Mouse (Mus musculus): ENCODE measurements around the gene Cr2. TPM values are rescaled to one million over a fixed set of nuclear protein-coding genes. Genes with fewer than 3 reads are reported as not detected.

The Cr2 gene
- polyA plus RNA-seq, 1 experiment from 2014 or later, result 0.32 TPM

DNA sequence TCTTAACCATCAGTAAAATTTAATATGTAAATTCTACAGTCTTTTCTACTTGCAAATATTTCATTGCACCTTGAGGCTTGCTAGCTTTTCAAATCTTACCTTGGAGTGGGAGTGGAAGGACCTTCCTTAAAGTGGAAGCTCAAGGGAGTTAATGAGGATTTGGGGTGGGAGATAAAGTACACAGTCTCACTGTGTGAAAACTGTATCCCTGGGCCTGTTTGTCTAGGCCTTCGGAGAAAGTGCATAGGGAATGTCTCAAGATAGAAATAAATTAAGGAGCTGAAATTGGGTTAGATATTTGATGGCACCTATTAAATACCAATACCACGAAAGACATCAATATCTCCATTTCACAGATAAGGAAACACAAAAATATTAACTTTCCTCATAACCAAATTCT, 46.0 kb downstream of the Cr2 start:
- H3K9ac ChIP-seq (ENCODE audit: low read depth, low read length), result peak overlapping the region; percentile 76
- H3K4me1 ChIP-seq (replicated peaks; ENCODE audit: control insufficient read depth, insufficient read depth, low read length), result no peaks in the 10 kb centered on the region
- no peaks in the 10 kb centered on the region for H3K27me3 ChIP-seq (ENCODE audit: control insufficient read depth, insufficient read depth, low read length)
- ATAC-seq (ENCODE audit: low FRiP score) (peak; percentile 57), DNase-seq (ENCODE audit: low spot score) (no peak)
- 18% methylated on average over 2 of the region's 2 CpGs for WGBS
- H3K27ac ChIP-seq (ENCODE audit: low read depth, low read length), result no peak overlapping the region
- peak overlapping the region; percentile 56 for H3K4me3 ChIP-seq (ENCODE audit: low read depth, low read length)
- no peaks in the 10 kb centered on the region for H3K36me3 ChIP-seq (ENCODE audit: control insufficient read depth, insufficient read depth, low read length)
- peak overlapping the region; percentile 49 for H3K4me2 ChIP-seq (replicated peaks; ENCODE audit: low read depth, low read length)
- H3K9me3 ChIP-seq (ENCODE audit: control insufficient read depth, low read length), result no peaks in the 10 kb centered on the region

DNA sequence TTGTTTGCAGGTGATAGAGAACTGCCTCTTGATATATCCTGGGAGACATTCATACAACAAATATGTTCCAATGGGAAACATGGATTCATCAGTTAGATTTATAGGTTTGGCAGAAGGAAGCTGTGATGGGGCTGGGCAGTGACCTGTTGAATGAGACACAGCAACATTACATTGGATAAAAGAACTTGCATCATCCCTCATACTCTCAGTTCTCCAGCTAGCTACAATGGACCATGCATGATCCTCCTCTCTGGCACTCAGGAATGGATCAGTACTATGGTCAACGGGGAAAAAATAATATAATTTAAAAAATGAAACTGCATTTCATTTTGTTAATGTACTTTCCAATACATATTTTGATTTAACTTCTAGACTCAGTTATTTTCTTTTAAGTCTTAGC, 46.6 kb downstream of the Cr2 start:
- Histone ChIP-seq H3K4me3 (ENCODE audit: low read depth, low read length) (no peak overlapping the region), H3K9me3 (ENCODE audit: control insufficient read depth, low read length) (no peaks in the 10 kb centered on the region), H3K4me1 (replicated peaks; ENCODE audit: control insufficient read depth, insufficient read depth, low read length) (no peaks in the 10 kb centered on the region), H3K27ac (ENCODE audit: low read depth, low read length) (no peak overlapping the region), H3K27me3 (ENCODE audit: control insufficient read depth, insufficient read depth, low read length) (no peaks in the 10 kb centered on the region), H3K36me3 (ENCODE audit: control insufficient read depth, insufficient read depth, low read length) (no peaks in the 10 kb centered on the region), H3K4me2 (replicated peaks; ENCODE audit: low read depth, low read length) (no peak overlapping the region), H3K9ac (ENCODE audit: low read depth, low read length) (no peak overlapping the region)
- 91% methylated on average over 1 of the region's 1 CpGs for WGBS
- no peak for DNase-seq (ENCODE audit: low spot score)
- no peak for ATAC-seq (ENCODE audit: low FRiP score)

- Histone ChIP-seq H3K27ac (ENCODE audit: low read depth, low read length) (no peak overlapping the region), H3K9ac (ENCODE audit: low read depth, low read length) (no peak overlapping the region), H3K4me2 (replicated peaks; ENCODE audit: low read depth, low read length) (no peak overlapping the region), H3K4me1 (replicated peaks; ENCODE audit: control insufficient read depth, insufficient read depth, low read length) (no peaks in the 10 kb centered on the region), H3K4me3 (ENCODE audit: low read depth, low read length) (no peak overlapping the region), H3K36me3 (ENCODE audit: control insufficient read depth, insufficient read depth, low read length) (no peaks in the 10 kb centered on the region), H3K9me3 (ENCODE audit: control insufficient read depth, low read length) (no peaks in the 10 kb centered on the region), H3K27me3 (ENCODE audit: control insufficient read depth, insufficient read depth, low read length) (no peaks in the 10 kb centered on the region)
- DNase-seq (ENCODE audit: low spot score) (no peak), ATAC-seq (ENCODE audit: low FRiP score) (no peak)
- 89% methylated on average over 1 of the region's 1 CpGs for WGBS
These were observed 62.1 kb downstream of the Cr2 start for GRCm38 (mm10) chr1:195114414-195114813.

DNA sequence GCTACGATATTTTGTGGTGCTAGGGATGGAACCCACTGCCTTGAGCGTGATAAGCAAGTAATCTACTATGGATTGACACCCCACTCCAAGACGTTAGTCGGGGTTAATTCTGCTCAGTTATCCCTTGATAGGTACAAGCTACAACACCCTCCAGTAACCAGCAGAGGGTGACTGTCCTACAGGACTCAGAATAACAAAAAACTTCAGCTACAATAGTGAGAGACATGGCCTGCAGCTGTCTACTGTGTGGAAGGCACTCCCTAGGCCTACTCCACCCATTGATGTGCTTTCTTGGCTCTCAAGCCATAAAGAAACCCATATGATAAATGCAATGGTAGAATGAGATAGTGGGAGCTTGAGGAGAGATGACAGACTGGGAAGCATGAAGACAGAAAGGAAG, 62.9 kb downstream of the Cr2 start:
- DNase-seq (ENCODE audit: low spot score) (no peak), ATAC-seq (ENCODE audit: low FRiP score) (no peak)
- WGBS, result 90% methylated on average over 4 of the region's 4 CpGs
- no peaks in the 10 kb centered on the region for H3K4me1 ChIP-seq (replicated peaks; ENCODE audit: control insufficient read depth, insufficient read depth, low read length)
- no peaks in the 10 kb centered on the region for H3K27me3 ChIP-seq (ENCODE audit: control insufficient read depth, insufficient read depth, low read length)
- no peak overlapping the region for H3K4me2 ChIP-seq (replicated peaks; ENCODE audit: low read depth, low read length)
- no peak overlapping the region for H3K27ac ChIP-seq (ENCODE audit: low read depth, low read length)
- H3K9me3 ChIP-seq (ENCODE audit: control insufficient read depth, low read length), result no peaks in the 10 kb centered on the region
- H3K4me3 ChIP-seq (ENCODE audit: low read depth, low read length), result no peak overlapping the region
- no peak overlapping the region for H3K9ac ChIP-seq (ENCODE audit: low read depth, low read length)
- H3K36me3 ChIP-seq (ENCODE audit: control insufficient read depth, insufficient read depth, low read length), result no peaks in the 10 kb centered on the region

DNA sequence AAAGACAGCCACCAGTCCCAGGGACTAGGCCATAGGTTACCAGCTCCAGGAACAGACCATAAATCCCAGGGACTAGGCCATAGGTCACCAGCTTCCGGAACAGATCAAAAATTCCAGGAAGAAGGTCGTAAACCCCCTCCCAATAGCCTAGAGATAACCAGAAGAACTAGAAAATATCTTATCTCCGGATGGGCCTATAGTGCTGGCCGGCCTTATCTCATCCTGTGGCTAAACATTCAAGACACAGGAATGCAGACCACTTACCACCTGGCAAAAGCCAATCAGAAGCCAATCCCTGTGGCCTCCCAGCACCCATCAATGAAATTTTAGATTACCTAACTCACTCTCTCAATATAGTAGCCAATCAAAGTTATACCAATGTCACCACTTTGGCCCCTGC, 75.8 kb downstream of the Cr2 start:
- H3K4me1 ChIP-seq (replicated peaks; ENCODE audit: control insufficient read depth, insufficient read depth, low read length), result no peaks in the 10 kb centered on the region
- ATAC-seq (ENCODE audit: low FRiP score) (no peak), DNase-seq (ENCODE audit: low spot score) (no peak)
- no peak overlapping the region for H3K9ac ChIP-seq (ENCODE audit: low read depth, low read length)
- H3K9me3 ChIP-seq (ENCODE audit: control insufficient read depth, low read length), result no peaks in the 10 kb centered on the region
- H3K36me3 ChIP-seq (ENCODE audit: control insufficient read depth, insufficient read depth, low read length), result no peaks in the 10 kb centered on the region
- no peak overlapping the region for H3K4me2 ChIP-seq (replicated peaks; ENCODE audit: low read depth, low read length)
- H3K4me3 ChIP-seq (ENCODE audit: low read depth, low read length), result no peak overlapping the region
- H3K27me3 ChIP-seq (ENCODE audit: control insufficient read depth, insufficient read depth, low read length), result no peaks in the 10 kb centered on the region
- 89% methylated on average over 4 of the region's 4 CpGs for WGBS
- no peak overlapping the region for H3K27ac ChIP-seq (ENCODE audit: low read depth, low read length)

DNA sequence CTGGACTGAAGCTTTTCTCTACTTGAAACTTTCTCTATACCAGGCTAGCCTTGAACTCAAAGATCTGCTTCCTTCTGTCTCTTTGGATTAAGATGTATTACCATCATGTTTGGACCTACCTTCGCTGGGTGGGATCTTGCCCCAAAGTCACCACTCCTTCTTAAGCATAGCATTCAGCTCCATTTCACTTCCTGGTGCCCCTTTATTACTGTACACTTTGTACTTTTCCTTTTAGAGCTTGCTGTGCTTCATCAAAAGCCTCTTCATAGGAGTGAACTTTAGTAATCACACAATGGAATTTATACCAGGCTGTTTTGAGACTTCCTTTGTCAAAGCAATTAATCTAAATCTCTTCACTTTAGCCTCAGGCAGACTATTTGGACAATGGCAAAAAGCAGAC, 78.5 kb downstream of the Cr2 start:
- no peak for ATAC-seq (ENCODE audit: low FRiP score)
- DNase-seq (ENCODE audit: low spot score), result no peak
- no peak overlapping the region for H3K27ac ChIP-seq (ENCODE audit: low read depth, low read length)
- H3K4me2 ChIP-seq (replicated peaks; ENCODE audit: low read depth, low read length), result no peak overlapping the region
- no peak overlapping the region for H3K9ac ChIP-seq (ENCODE audit: low read depth, low read length)
- H3K36me3 ChIP-seq (ENCODE audit: control insufficient read depth, insufficient read depth, low read length), result no peaks in the 10 kb centered on the region
- no peaks in the 10 kb centered on the region for H3K27me3 ChIP-seq (ENCODE audit: control insufficient read depth, insufficient read depth, low read length)
- no peaks in the 10 kb centered on the region for H3K4me1 ChIP-seq (replicated peaks; ENCODE audit: control insufficient read depth, insufficient read depth, low read length)
- no peak overlapping the region for H3K4me3 ChIP-seq (ENCODE audit: low read depth, low read length)
- no peaks in the 10 kb centered on the region for H3K9me3 ChIP-seq (ENCODE audit: control insufficient read depth, low read length)
- WGBS, result 97% methylated on average over 1 of the region's 1 CpGs

DNA sequence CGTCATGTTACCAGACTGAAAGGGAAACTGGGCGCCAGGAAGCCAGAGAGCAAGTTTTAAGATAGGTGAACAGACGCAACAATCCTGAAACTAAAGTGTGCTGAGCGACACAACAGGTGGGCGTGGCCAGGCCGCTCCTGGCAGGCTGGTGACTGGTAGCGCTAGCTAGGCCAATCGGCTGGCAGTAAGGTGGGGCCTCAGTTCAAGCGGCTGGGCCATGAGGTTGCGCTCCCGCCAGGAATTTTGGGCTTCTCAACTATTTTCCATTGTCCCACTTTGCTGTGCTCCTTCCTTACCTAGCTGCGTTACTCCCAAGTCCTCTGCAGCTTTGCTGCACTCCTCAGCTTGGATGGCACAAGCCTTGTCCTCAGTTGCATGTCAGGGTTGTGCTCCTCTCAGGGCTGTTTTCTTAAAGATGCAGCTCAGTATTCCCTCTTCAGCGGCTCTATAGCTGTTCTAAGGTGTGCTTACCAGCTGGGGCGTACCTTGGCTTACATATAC, 84.2 kb downstream of the Cr2 start, which contains the start of gene Cd46:
TSS of gene Cd46 (minus strand) at position 30 of the 501 bp plus-strand sequence.
- Histone ChIP-seq H3K27ac (ENCODE audit: low read depth, low read length) (no peak within 1 kb of the TSS), H3K9me3 (ENCODE audit: control insufficient read depth, low read length) (no peaks in the 10 kb centered on the region), H3K27me3 (ENCODE audit: control insufficient read depth, insufficient read depth, low read length) (no peaks in the 10 kb centered on the region), H3K4me2 (replicated peaks; ENCODE audit: low read depth, low read length) (peak within 1 kb of the TSS; percentile 42), H3K9ac (ENCODE audit: low read depth, low read length) (peak within 1 kb of the TSS; percentile 17), H3K4me3 (ENCODE audit: low read depth, low read length) (peak within 1 kb of the TSS; percentile 19), H3K4me1 (replicated peaks; ENCODE audit: control insufficient read depth, insufficient read depth, low read length) (no peaks in the 10 kb centered on the region; the same call in 1 of the 2 replicates), H3K36me3 (ENCODE audit: control insufficient read depth, insufficient read depth, low read length) (no peaks in the 10 kb centered on the region)
- ATAC-seq (ENCODE audit: low FRiP score) (peak; percentile 95), DNase-seq (ENCODE audit: low spot score) (peak; percentile 72)
- 3% methylated on average over 14 of the region's 14 CpGs for WGBS

GRCm38 (mm10) chr1:195091699-195092219, 84.8 kb downstream of the Cr2 start:
- ATAC-seq (ENCODE audit: low FRiP score), result peak; percentile 82
- no peaks in the 10 kb centered on the region for H3K36me3 ChIP-seq (ENCODE audit: control insufficient read depth, insufficient read depth, low read length)
- H3K4me2 ChIP-seq (replicated peaks; ENCODE audit: low read depth, low read length), result peak overlapping the region; percentile 42
- no peak overlapping the region; the same call in 1 of the 2 replicates for H3K9ac ChIP-seq (ENCODE audit: low read depth, low read length)
- no peaks in the 10 kb centered on the region for H3K9me3 ChIP-seq (ENCODE audit: control insufficient read depth, low read length)
- no peaks in the 10 kb centered on the region; the same call in 1 of the 2 replicates for H3K4me1 ChIP-seq (replicated peaks; ENCODE audit: control insufficient read depth, insufficient read depth, low read length)
- 23% methylated on average over 11 of the region's 11 CpGs for WGBS
- no peaks in the 10 kb centered on the region for H3K27me3 ChIP-seq (ENCODE audit: control insufficient read depth, insufficient read depth, low read length)
- H3K4me3 ChIP-seq (ENCODE audit: low read depth, low read length), result peak overlapping the region; percentile 19
- H3K27ac ChIP-seq (ENCODE audit: low read depth, low read length), result no peak overlapping the region
- no peak for DNase-seq (ENCODE audit: low spot score)

Measured in hindbrain, embryonic 11.5 days (tissue).